Mouse (Mus musculus): ENCODE measurements around the gene Gcm1.
"Not testable (repeated sequence)": the region's sequence is repeated elsewhere in the genome, so short reads cannot be mapped to it uniquely, and the experiment has no call there.

The Gcm1 gene

GRCm38 (mm10) chr9:78045171-78045570 lies 6.6 kb upstream of the Gcm1 start:
- peak; percentile 79 for DNase-seq (ENCODE audit: extremely low read depth, insufficient read length, low spot score)

- DNase-seq (ENCODE audit: extremely low read depth, insufficient read length, low spot score): no peak
These were observed 5.0 kb upstream of the Gcm1 start for GRCm38 (mm10) chr9:78046755-78047154.

- no peak for DNase-seq (ENCODE audit: extremely low read depth, insufficient read length, low spot score)
These were observed 1.2 kb upstream of the Gcm1 start for GRCm38 (mm10) chr9:78050452-78050970.

GRCm38 (mm10) chr9:78053821-78054220 lies 2.1 kb downstream of the Gcm1 start:
- DNase-seq (ENCODE audit: extremely low read depth, insufficient read length, low spot score): no peak

- no peak for DNase-seq (ENCODE audit: extremely low read depth, insufficient read length, low spot score)
These were observed 2.6 kb downstream of the Gcm1 start for GRCm38 (mm10) chr9:78054298-78054697.

- DNase-seq (ENCODE audit: extremely low read depth, insufficient read length, low spot score): no peak
These were observed 7.9 kb downstream of the Gcm1 start for GRCm38 (mm10) chr9:78059525-78060120.

- no peak for DNase-seq (ENCODE audit: extremely low read depth, insufficient read length, low spot score)
These were observed 10.7 kb downstream of the Gcm1 start for GRCm38 (mm10) chr9:78062392-78062791.

GRCm38 (mm10) chr9:78064121-78064520 lies 12.4 kb downstream of the Gcm1 start:
- DNase-seq (ENCODE audit: extremely low read depth, insufficient read length, low spot score): no peak

GRCm38 (mm10) chr9:78070496-78070895 lies 18.8 kb downstream of the Gcm1 start:
- DNase-seq (ENCODE audit: extremely low read depth, insufficient read length, low spot score): no peak

- DNase-seq (ENCODE audit: extremely low read depth, insufficient read length, low spot score): no peak
These were observed 19.9 kb downstream of the Gcm1 start for GRCm38 (mm10) chr9:78071626-78072025.

- DNase-seq (ENCODE audit: extremely low read depth, insufficient read length, low spot score): not testable (repeated sequence)
These were observed 21.6 kb downstream of the Gcm1 start for GRCm38 (mm10) chr9:78073291-78073690.

GRCm38 (mm10) chr9:78073713-78074340 lies 22.1 kb downstream of the Gcm1 start:
- DNase-seq (ENCODE audit: extremely low read depth, insufficient read length, low spot score): no peak

GRCm38 (mm10) chr9:78075256-78075655 lies 23.5 kb downstream of the Gcm1 start:
- no peak for DNase-seq (ENCODE audit: extremely low read depth, insufficient read length, low spot score)

- DNase-seq (ENCODE audit: extremely low read depth, insufficient read length, low spot score): no peak
These were observed 26.5 kb downstream of the Gcm1 start for GRCm38 (mm10) chr9:78078240-78078639.

- DNase-seq (ENCODE audit: extremely low read depth, insufficient read length, low spot score): no peak
These were observed 30.1 kb downstream of the Gcm1 start for GRCm38 (mm10) chr9:78081835-78082234.

- DNase-seq (ENCODE audit: extremely low read depth, insufficient read length, low spot score): no peak
These were observed 32.6 kb downstream of the Gcm1 start for GRCm38 (mm10) chr9:78084341-78084740.

GRCm38 (mm10) chr9:78085722-78086287 lies 34.1 kb downstream of the Gcm1 start:
- DNase-seq (ENCODE audit: extremely low read depth, insufficient read length, low spot score): no peak

GRCm38 (mm10) chr9:78087751-78088150 lies 36.0 kb downstream of the Gcm1 start:
- DNase-seq (ENCODE audit: extremely low read depth, insufficient read length, low spot score): no peak

- no peak for DNase-seq (ENCODE audit: extremely low read depth, insufficient read length, low spot score)
These were observed 36.8 kb downstream of the Gcm1 start for GRCm38 (mm10) chr9:78088521-78088920.

- no peak for DNase-seq (ENCODE audit: extremely low read depth, insufficient read length, low spot score)
These were observed 37.2 kb downstream of the Gcm1 start for GRCm38 (mm10) chr9:78088971-78089370.

GRCm38 (mm10) chr9:78089906-78090305 lies 38.2 kb downstream of the Gcm1 start:
- DNase-seq (ENCODE audit: extremely low read depth, insufficient read length, low spot score): no peak

- no peak for DNase-seq (ENCODE audit: extremely low read depth, insufficient read length, low spot score)
These were observed 38.9 kb downstream of the Gcm1 start for GRCm38 (mm10) chr9:78090596-78090995.
